Mouse (Mus musculus) inflammation-experienced regulatory T-cells, adult 16 weeks (primary cell): Measurements from ENCODE around the gene Kcp. TPM values are rescaled to one million over a fixed set of nuclear protein-coding genes. Genes with fewer than 3 reads are reported as not detected.

Source experiments
- polyA plus RNA-seq: library from polyadenylated mRNA; unstranded; fragments of 100-300 nt; shearing (Covaris generic); gene quantifications from one replicate; pipeline ENCODE4 v1.2.1, GENCODE M21; 2017

Kcp gene
- polyA plus RNA-seq, result not detected

GRCm38 (mm10) chr6:29507447-29508309 lies at the start of gene Kcp:
TSS of gene Kcp (minus strand) at chr6:29507952.

GRCm38 (mm10) chr6:29526281-29527251 lies 18.8 kb upstream of the Kcp start, which contains the start of gene Irf5:
TSS of gene Irf5 (plus strand) at chr6:29526625.

DNA sequence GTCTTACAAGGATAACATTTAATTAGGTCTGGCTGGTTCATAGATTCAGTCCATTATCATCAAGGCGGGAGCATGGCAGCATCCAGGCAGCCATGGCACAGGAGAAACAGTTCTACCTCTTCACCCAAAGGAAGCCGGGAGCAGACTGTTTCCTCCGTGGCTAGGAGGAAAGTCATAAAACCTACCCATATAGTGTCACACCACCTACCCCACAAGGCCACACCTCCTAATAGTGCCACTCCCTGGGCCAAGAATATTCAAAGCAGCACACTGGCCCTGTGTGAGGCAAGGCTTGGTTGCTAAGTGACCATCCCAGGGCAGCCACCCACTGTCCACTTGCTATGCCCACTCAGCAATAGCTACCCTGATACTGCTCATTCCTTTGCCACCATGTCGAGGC lies 36.6 kb downstream of the Kcp start, which contains the start of gene Atp6v1fnb:
TSS of gene Atp6v1fnb (plus strand) at position 301 of the 400 bp plus-strand sequence.

GRCm38 (mm10) chr6:29467583-29468354 lies 40.0 kb downstream of the Kcp start, which contains the start of gene Atp6v1f:
TSS of gene Atp6v1f (plus strand) at chr6:29467718.

DNA sequence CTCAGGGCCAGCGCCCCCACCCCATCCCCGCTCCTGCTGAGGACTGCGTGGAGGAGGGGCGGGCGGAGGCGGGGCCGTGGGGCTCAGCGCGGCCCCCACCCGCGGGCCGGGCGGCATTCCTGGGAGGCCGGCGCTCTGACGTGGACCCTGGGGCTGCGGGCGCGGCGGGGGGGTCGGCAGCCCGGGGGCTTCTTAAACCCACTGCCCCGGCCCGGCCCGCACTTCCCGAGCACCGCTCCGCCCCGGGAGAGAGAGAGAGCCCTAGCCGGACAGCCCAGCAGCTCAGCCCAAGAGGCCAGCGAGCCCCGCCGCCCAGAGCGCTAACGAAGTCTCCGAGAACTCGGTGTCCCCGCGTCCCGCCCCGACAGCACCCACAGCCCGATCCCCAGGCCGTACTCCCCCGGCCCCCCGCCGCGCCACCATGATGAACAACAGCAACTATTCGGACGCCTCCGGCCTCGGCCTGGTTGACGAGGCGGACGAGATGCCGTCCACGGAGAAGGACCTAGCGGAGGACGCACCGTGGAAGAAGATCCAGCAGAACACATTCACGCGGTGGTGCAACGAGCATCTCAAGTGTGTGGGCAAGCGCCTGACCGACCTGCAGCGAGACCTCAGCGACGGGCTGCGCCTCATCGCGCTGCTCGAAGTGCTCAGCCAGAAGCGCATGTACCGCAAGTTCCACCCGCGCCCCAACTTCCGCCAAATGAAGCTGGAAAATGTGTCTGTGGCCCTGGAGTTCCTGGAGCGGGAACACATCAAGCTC lies 74.5 kb downstream of the Kcp start, which contains the start of gene Flnc:
TSS of gene Flnc (plus strand) at position 219 of the 766 bp plus-strand sequence.

Other genes with a start within 250 kb of the Kcp start
- 34.3 TPM for gene Hilpda, start 235.5 kb downstream of the Kcp start, polyA plus RNA-seq
- gene Fam71f2, start 228.4 kb downstream of the Kcp start, polyA plus RNA-seq, result 0.62 TPM
- not detected for gene Fam71f1, start 188.8 kb downstream of the Kcp start, polyA plus RNA-seq
- gene Calu, start 159.9 kb downstream of the Kcp start, polyA plus RNA-seq, result 127 TPM
- gene Opn1sw, start 119.5 kb downstream of the Kcp start, polyA plus RNA-seq, result not detected
- gene Ccdc136, start 111.6 kb downstream of the Kcp start, polyA plus RNA-seq, result 1.9 TPM
- not detected for gene Flnc, start 74.7 kb downstream of the Kcp start, polyA plus RNA-seq
- 358 TPM for gene Atp6v1f, start 40.2 kb downstream of the Kcp start, polyA plus RNA-seq
- gene Atp6v1fnb, start 36.5 kb downstream of the Kcp start, polyA plus RNA-seq, result 0.44 TPM
- gene Irf5, start 18.7 kb upstream of the Kcp start, polyA plus RNA-seq, result 48.5 TPM
- 126 TPM for gene Tnpo3, start 101.9 kb upstream of the Kcp start, polyA plus RNA-seq
- gene Tspan33, start 186.3 kb upstream of the Kcp start, polyA plus RNA-seq, result 0.09 TPM
- 0.07 TPM for gene Smo, start 227.6 kb upstream of the Kcp start, polyA plus RNA-seq